Mouse (Mus musculus) ES-E14 (cell line): ENCODE results near the gene Hsf5. TPM values are rescaled to one million over a fixed set of nuclear protein-coding genes. Genes with fewer than 3 reads are reported as not detected.

Source experiments
- DNase-seq: peaks from one replicate; pipeline ENCODE4 v3.0.0-alpha.2; 2013; ENCODE audit warnings: low read depth, low spot score
- H3K27ac ChIP-seq: 2 replicates; pipeline ENCODE4 v1.5.1; 2012; ENCODE audit warnings: low read depth, mild to moderate bottlenecking, low read length, moderate library complexity, mixed read lengths; ENCODE audit not compliant: poor library complexity, insufficient read depth, severe bottlenecking
- H3K36me3 ChIP-seq: 2 replicates; pipeline ENCODE4 v1.6.1; 2012; ENCODE audit warnings: mild to moderate bottlenecking, low read length, moderate library complexity, mixed read lengths; ENCODE audit not compliant: control insufficient read depth, poor library complexity, insufficient read depth, severe bottlenecking
- H3K4me1 ChIP-seq, 2 experiments: fragments of 150-350 bp in 1 of 2; sonication (generic) in 1 of 2; 2 replicates each; pipeline ENCODE4 v1.6.1; 2012; ENCODE audit warnings: low read length in 2 of 2, mild to moderate bottlenecking in 1 of 2, mixed read lengths in 1 of 2; ENCODE audit not compliant: control insufficient read depth in 2 of 2, insufficient read depth in 2 of 2, poor library complexity in 1 of 2
- H3K4me3 ChIP-seq, 2 experiments: fragments of 150-350 bp in 1 of 2; sonication (generic) in 1 of 2; 2 replicates each; pipeline ENCODE4 v1.5.1; 2012; ENCODE audit warnings: low read length in 2 of 2, low read depth in 1 of 2, mild to moderate bottlenecking in 1 of 2, mixed read lengths in 1 of 2; ENCODE audit not compliant: insufficient read depth in 1 of 2, poor library complexity in 1 of 2, severe bottlenecking in 1 of 2
- H3K9ac ChIP-seq: 2 replicates; pipeline ENCODE4 v1.6.1; 2012; ENCODE audit warnings: low read depth, mild to moderate bottlenecking, low read length, mixed read lengths; ENCODE audit not compliant: poor library complexity, insufficient read depth, severe bottlenecking
- H3K9me3 ChIP-seq: fragments of 150-350 bp; sonication (generic); 2 replicates; pipeline ENCODE4 v1.6.1; 2012; ENCODE audit warnings: low read depth, mild to moderate bottlenecking, low read length; ENCODE audit not compliant: control insufficient read depth, insufficient read depth
- CHD2 ChIP-seq: IDR thresholded peaks from 2 replicates; pipeline ENCODE4 v1.6.1; 2014; ENCODE audit warnings: mild to moderate bottlenecking, low read depth, low read length, inconsistent platforms
- HCFC1 ChIP-seq: IDR thresholded peaks from 2 replicates; pipeline ENCODE4 v1.6.1; 2012; ENCODE audit warnings: low read length, inconsistent platforms, borderline replicate concordance; ENCODE audit not compliant: insufficient read depth
- MAFK ChIP-seq: IDR thresholded peaks from 2 replicates; pipeline ENCODE4 v1.6.1; 2014; ENCODE audit warnings: mild to moderate bottlenecking, low read depth, low read length, inconsistent platforms; ENCODE audit not compliant: insufficient read depth
- ZC3H11A ChIP-seq: IDR thresholded peaks from 2 replicates; pipeline ENCODE4 v1.6.1; 2012; ENCODE audit warnings: low read depth, mild to moderate bottlenecking, inconsistent platforms, low read length, borderline replicate concordance
- ZNF384 ChIP-seq: IDR thresholded peaks from 2 replicates; pipeline ENCODE4 v1.6.1; 2012; ENCODE audit warnings: low read depth, low read length, inconsistent platforms
- in situ Hi-C, 2 experiments: fragments of 600-800 bp; cut with MboI; formaldehyde crosslinking; loops; one replicate each; pipeline ENCODE4 v1.15.1; 2025; ENCODE audit warnings: low sequenced_read_pairs in 2 of 2, inconsistent platforms in 1 of 2; ENCODE audit not compliant: unreplicated experiment in 2 of 2
- total RNA-seq: library from RNA; depleted of rRNA; stranded (reverse); fragments of 300-350 nt; gene quantifications from 2 replicates; pipeline ENCODE4 v1.2.3, GENCODE M21; 2012

The Hsf5 gene
- total RNA-seq, 1 experiment, result 0.40 TPM

GRCm38 (mm10) chr11:87581933-87582710, 34.8 kb upstream of the Hsf5 start:
- DNase-seq, result no peak
- peaks cover 2 to 12% of the 10 kb centered on the region in 2 experiments; a peak in 1 of 4 replicates for H3K4me1 ChIP-seq
- TF ChIP-seq HCFC1, result no peak
- TF ChIP-seq MAFK, result no peak
- TF ChIP-seq ZNF384, result no peak
- no peak overlapping the region for H3K9ac ChIP-seq
- no peak overlapping the region for H3K27ac ChIP-seq
- H3K36me3 ChIP-seq, result no peaks in the 10 kb centered on the region
- in situ Hi-C loops, result no loop called here
- H3K9me3 ChIP-seq, result no peaks in the 10 kb centered on the region
- no peak overlapping the region for H3K4me3 ChIP-seq

GRCm38 (mm10) chr11:87583291-87584034, 33.5 kb upstream of the Hsf5 start:
- no peak for DNase-seq
- Histone ChIP-seq H3K9ac (no peak overlapping the region), H3K4me1 (peaks cover 2 to 9% of the 10 kb centered on the region in 2 experiments; a peak in 1 of 4 replicates), H3K4me3 (no peak overlapping the region), H3K27ac (no peak overlapping the region), H3K36me3 (no peaks in the 10 kb centered on the region), H3K9me3 (no peaks in the 10 kb centered on the region)
- TF ChIP-seq MAFK (no peak), CHD2 (no peak), HCFC1 (no peak), ZNF384 (no peak)
- in situ Hi-C loops, result no loop called here

GRCm38 (mm10) chr11:87584711-87585505, 32.1 kb upstream of the Hsf5 start:
- in situ Hi-C loops, result no loop called here
- no peak for DNase-seq
- TF ChIP-seq ZNF384 (no peak), ZC3H11A (no peak), CHD2 (no peak), MAFK (no peak), HCFC1 (no peak)
- no peak overlapping the region for H3K4me3 ChIP-seq
- H3K36me3 ChIP-seq, result no peaks in the 10 kb centered on the region
- H3K9me3 ChIP-seq, result no peaks in the 10 kb centered on the region
- peaks cover 0 to 12% of the 10 kb centered on the region in 2 experiments; a peak in 1 of 4 replicates for H3K4me1 ChIP-seq
- H3K9ac ChIP-seq, result no peak overlapping the region
- no peak overlapping the region for H3K27ac ChIP-seq

- Histone ChIP-seq H3K9me3 (no peaks in the 10 kb centered on the region), H3K9ac (no peak overlapping the region), H3K4me3 (no peak overlapping the region), H3K4me1 (peaks cover 0 to 11% of the 10 kb centered on the region in 2 experiments; a peak in 3 of 4 replicates), H3K27ac (no peak overlapping the region), H3K36me3 (no peaks in the 10 kb centered on the region)
- DNase-seq, result no peak
- TF ChIP-seq ZNF384 (no peak), ZC3H11A (no peak), HCFC1 (no peak), CHD2 (no peak), MAFK (no peak)
- in situ Hi-C loops, result no loop called here
Observed at GRCm38 (mm10) chr11:87587211-87587874, 29.6 kb upstream of the Hsf5 start.
